Mouse (Mus musculus) limb, embryonic 11.5 days (tissue): ENCODE results near the gene Islr. TPM values are rescaled to one million over a fixed set of nuclear protein-coding genes. Genes with fewer than 3 reads are reported as not detected.
A peak's percentile ranks its signal among the peaks of the same experiment; 100 is the strongest.

Experiments
- ATAC-seq: fragments of 200-750 bp; cut with Nextera tagmentation; 2 replicates; pipeline ENCODE4 v1.8.0; 2017; ENCODE audit warnings: low read depth; ENCODE audit not compliant: insufficient number of reproducible peaks, low FRiP score, low TSS enrichment
- DNase-seq: peaks from one replicate; pipeline ENCODE4 v3.0.0-alpha.2; 2015; ENCODE audit warnings: low spot score
- H3K27ac ChIP-seq: fragments of 300-500 bp; sonication (generic); replicated peaks from 2 replicates; pipeline ENCODE4 v1.5.1; 2014; ENCODE audit warnings: low read depth, mild to moderate bottlenecking, low read length
- H3K27me3 ChIP-seq: fragments of 300-500 bp; sonication (generic); 2 replicates; pipeline ENCODE4 v1.6.1; 2014; ENCODE audit warnings: mild to moderate bottlenecking, low read length, mixed read lengths; ENCODE audit not compliant: control insufficient read depth, insufficient read depth
- H3K36me3 ChIP-seq: fragments of 300-500 bp; sonication (generic); 2 replicates; pipeline ENCODE4 v1.6.1; 2014; ENCODE audit warnings: mild to moderate bottlenecking, low read length, moderate library complexity, mixed read lengths; ENCODE audit not compliant: control insufficient read depth, insufficient read depth
- H3K4me1 ChIP-seq: fragments of 300-500 bp; sonication (generic); 2 replicates; pipeline ENCODE4 v1.6.1; 2014; ENCODE audit warnings: low read length, mixed read lengths; ENCODE audit not compliant: control insufficient read depth, insufficient read depth
- H3K4me2 ChIP-seq: fragments of 300-500 bp; sonication (generic); 2 replicates; pipeline ENCODE4 v1.6.1; 2014; ENCODE audit warnings: low read depth, mild to moderate bottlenecking, moderate library complexity; ENCODE audit not compliant: severe bottlenecking
- H3K4me3 ChIP-seq: fragments of 300-500 bp; sonication (generic); 2 replicates; pipeline ENCODE4 v1.5.1; 2014; ENCODE audit warnings: low read depth, low read length
- H3K9ac ChIP-seq: fragments of 300-500 bp; sonication (generic); 2 replicates; pipeline ENCODE4 v1.6.1; 2014; ENCODE audit warnings: mild to moderate bottlenecking, low read length
- H3K9me3 ChIP-seq: fragments of 300-500 bp; sonication (generic); 2 replicates; pipeline ENCODE4 v1.6.1; 2016; ENCODE audit warnings: low read length; ENCODE audit not compliant: control insufficient read depth
- WGBS: fragments of 180-500 bp; shearing (Covaris S2); extraction: QIAGEN DNeasy Blood & Tissue Kit; methylation state at CpG from one replicate; pipeline ENCODE4 v1.1.7; 2014; 5-methylcytosine and 5-hydroxymethylcytosine counted together
- polyA plus RNA-seq: library from polyadenylated mRNA; unstranded; fragments of >200 nt; fragmentation: Nextera tagmentation; extraction: Ambion mirVana; gene quantifications from 2 replicates; pipeline ENCODE4 v1.2.1, GENCODE M21; 2014

The Islr gene
- polyA plus RNA-seq, 1 experiment from 2014 or later: 37.6 TPM

GRCm38 (mm10) chr9:58144664-58145063 lies 59.4 kb downstream of the Islr start:
- Histone ChIP-seq H3K36me3 (peaks cover 6% of the 10 kb centered on the region), H3K27ac (no peak overlapping the region), H3K4me2 (no peak overlapping the region), H3K4me3 (no peak overlapping the region), H3K9ac (no peak overlapping the region), H3K9me3 (no peaks in the 10 kb centered on the region), H3K27me3 (no peaks in the 10 kb centered on the region), H3K4me1 (peaks cover 9% of the 10 kb centered on the region)
- WGBS: 43% methylated on average over 1 of the region's 1 CpGs
- ATAC-seq: no peak
- no peak for DNase-seq

- 36% methylated on average over 7 of the region's 7 CpGs for WGBS
- Histone ChIP-seq H3K27me3 (no peaks in the 10 kb centered on the region), H3K27ac (no peak overlapping the region), H3K4me2 (no peak overlapping the region), H3K4me3 (no peak overlapping the region), H3K9me3 (no peaks in the 10 kb centered on the region), H3K4me1 (peaks cover 9% of the 10 kb centered on the region), H3K36me3 (peaks cover 3% of the 10 kb centered on the region), H3K9ac (no peak overlapping the region)
- peak; percentile 45 for DNase-seq
- no peak for ATAC-seq
Measured at GRCm38 (mm10) chr9:58143419-58143818, 60.7 kb downstream of the Islr start.

GRCm38 (mm10) chr9:58139947-58140346 lies 64.2 kb downstream of the Islr start:
- Histone ChIP-seq H3K9me3 (no peaks in the 10 kb centered on the region), H3K27ac (no peak overlapping the region), H3K4me3 (no peak overlapping the region), H3K27me3 (no peaks in the 10 kb centered on the region), H3K9ac (no peak overlapping the region), H3K4me2 (no peak overlapping the region), H3K36me3 (peaks cover 3% of the 10 kb centered on the region), H3K4me1 (peaks cover 26% of the 10 kb centered on the region)
- ATAC-seq: no peak
- WGBS: 42% methylated on average over 6 of the region's 6 CpGs
- no peak for DNase-seq

GRCm38 (mm10) chr9:58135921-58136321 lies 68.2 kb downstream of the Islr start:
- Histone ChIP-seq H3K9me3 (no peaks in the 10 kb centered on the region), H3K4me1 (peaks cover 55% of the 10 kb centered on the region), H3K27me3 (no peaks in the 10 kb centered on the region), H3K4me2 (peak overlapping the region; percentile 34; the same call in 1 of the 2 replicates), H3K36me3 (peaks cover 3% of the 10 kb centered on the region), H3K4me3 (no peak overlapping the region), H3K9ac (no peak overlapping the region), H3K27ac (peak overlapping the region; percentile 68)
- ATAC-seq (peak; percentile 45), DNase-seq (peak; percentile 64)
- WGBS: 5% methylated on average over 2 of the region's 2 CpGs

- Histone ChIP-seq H3K27me3 (no peaks in the 10 kb centered on the region), H3K4me1 (peaks cover 61% of the 10 kb centered on the region), H3K9ac (no peak overlapping the region; the same call in 1 of the 2 replicates), H3K9me3 (no peaks in the 10 kb centered on the region), H3K4me3 (no peak overlapping the region), H3K4me2 (peak overlapping the region; percentile 34), H3K27ac (peak overlapping the region; percentile 91), H3K36me3 (no peaks in the 10 kb centered on the region)
- 13% methylated on average over 7 of the region's 7 CpGs for WGBS
- DNase-seq (no peak), ATAC-seq (no peak)
Measured at GRCm38 (mm10) chr9:58134906-58135305, 69.2 kb downstream of the Islr start.

GRCm38 (mm10) chr9:58133893-58134884 lies 69.9 kb downstream of the Islr start:
- no peaks in the 10 kb centered on the region for H3K27me3 ChIP-seq
- no peaks in the 10 kb centered on the region for H3K36me3 ChIP-seq
- no peak overlapping the region for H3K4me3 ChIP-seq
- peak overlapping the region; percentile 91 for H3K27ac ChIP-seq
- DNase-seq (peak; percentile 78), ATAC-seq (peak; percentile 65)
- peak overlapping the region; percentile 5; the same call in 1 of the 2 replicates for H3K9ac ChIP-seq
- no peaks in the 10 kb centered on the region for H3K9me3 ChIP-seq
- peaks cover 69% of the 10 kb centered on the region for H3K4me1 ChIP-seq
- WGBS: 1% methylated on average over 17 of the region's 17 CpGs
- peak overlapping the region; percentile 34 for H3K4me2 ChIP-seq

GRCm38 (mm10) chr9:58131735-58132134 lies 72.4 kb downstream of the Islr start:
- Histone ChIP-seq H3K4me2 (no peak overlapping the region), H3K4me1 (peaks cover 76% of the 10 kb centered on the region), H3K9me3 (no peaks in the 10 kb centered on the region), H3K9ac (no peak overlapping the region), H3K4me3 (no peak overlapping the region), H3K27ac (no peak overlapping the region), H3K27me3 (no peaks in the 10 kb centered on the region), H3K36me3 (no peaks in the 10 kb centered on the region)
- no peak for DNase-seq
- no peak for ATAC-seq
- 75% methylated on average over 7 of the region's 7 CpGs for WGBS

- ATAC-seq: no peak
- Histone ChIP-seq H3K4me2 (peak overlapping the region; percentile 51; the same call in 1 of the 2 replicates), H3K27ac (no peak overlapping the region), H3K4me3 (no peak overlapping the region), H3K27me3 (no peaks in the 10 kb centered on the region), H3K9me3 (no peaks in the 10 kb centered on the region), H3K4me1 (peaks cover 71% of the 10 kb centered on the region), H3K9ac (no peak overlapping the region), H3K36me3 (no peaks in the 10 kb centered on the region)
- 54% methylated on average over 3 of the region's 3 CpGs for WGBS
- no peak for DNase-seq
Measured at GRCm38 (mm10) chr9:58130909-58131308, 73.2 kb downstream of the Islr start.
